ENCODE assay signal across 8 mouse cellular contexts in genomic region chr5:23251462-23252224, GRCm38 (mm10).
A peak's percentile ranks its signal among the peaks of the same experiment; 100 is the strongest.
DNase-seq lines count a peak whose midpoint lies in the region; ATAC-seq and TF ChIP-seq lines count a peak whose summit lies in the region.
"Had no signal": no experiment of that assay in that cellular context is flagged by ENCODE, and none has a peak within 500 bp of the region (broad histone marks: within the 10 kb centered on the region; RNA-seq: fewer than 3 reads in every experiment).

No protein-coding gene starts in this region.

- H3K4me1 ChIP-seq in embryonic facial prominence, embryonic 12.5 days, result no peaks in the 10 kb centered on the region
- H3K4me1 ChIP-seq in heart, postnatal 0 days (ENCODE audit: control insufficient read depth, insufficient read depth), result peaks cover 19% of the 10 kb centered on the region
- H3K4me1 ChIP-seq in midbrain, embryonic 11.5 days (ENCODE audit: control insufficient read depth, insufficient read depth, low read length), result no peaks in the 10 kb centered on the region
- H3K4me1 ChIP-seq: limb, embryonic 12.5 days had no signal

- WGBS in embryonic facial prominence, embryonic 12.5 days, result 33% methylated on average over 12 of the region's 12 CpGs
- 3% methylated on average over 12 of the region's 12 CpGs for WGBS in heart, postnatal 0 days
- WGBS in midbrain, embryonic 11.5 days, result 46% methylated on average over 12 of the region's 12 CpGs

- peak; percentile 69; the same call in 1 of the 2 replicates for ATAC-seq in embryonic facial prominence, embryonic 12.5 days (ENCODE audit: insufficient number of reproducible peaks, insufficient read depth, low FRiP score, low TSS enrichment)
- peak; percentile 87 for ATAC-seq in heart, postnatal 0 days (ENCODE audit: insufficient read depth, low read depth)
- ATAC-seq in midbrain, embryonic 11.5 days (ENCODE audit: low FRiP score), result no peak

- H3K4me3 ChIP-seq in embryonic facial prominence, embryonic 12.5 days, result no peak overlapping the region
- peak overlapping the region; percentile 31 for H3K4me3 ChIP-seq in heart, postnatal 0 days (ENCODE audit: low read depth, low read length)
- no peak overlapping the region for H3K4me3 ChIP-seq in midbrain, embryonic 11.5 days (ENCODE audit: low read depth, low read length)
- H3K4me3 ChIP-seq: limb, embryonic 12.5 days had no signal

- H3K27me3 ChIP-seq in embryonic facial prominence, embryonic 12.5 days, result no peaks in the 10 kb centered on the region
- H3K27me3 ChIP-seq in heart, postnatal 0 days (ENCODE audit: control insufficient read depth, insufficient read depth, low read length), result no peaks in the 10 kb centered on the region
- no peaks in the 10 kb centered on the region for H3K27me3 ChIP-seq in midbrain, embryonic 11.5 days (ENCODE audit: control insufficient read depth, insufficient read depth, low read length)
- H3K27me3 ChIP-seq: limb, embryonic 12.5 days had no signal

- H3K36me3 ChIP-seq in embryonic facial prominence, embryonic 12.5 days, result no peaks in the 10 kb centered on the region
- no peaks in the 10 kb centered on the region for H3K36me3 ChIP-seq in heart, postnatal 0 days (replicated peaks; ENCODE audit: control insufficient read depth, insufficient read depth, low read length)
- H3K36me3 ChIP-seq in midbrain, embryonic 11.5 days (ENCODE audit: control insufficient read depth, insufficient read depth, low read length), result no peaks in the 10 kb centered on the region
- H3K36me3 ChIP-seq: limb, embryonic 12.5 days had no signal

- no peak overlapping the region for H3K4me2 ChIP-seq in embryonic facial prominence, embryonic 12.5 days (replicated peaks)
- peak overlapping the region; percentile 56 for H3K4me2 ChIP-seq in heart, postnatal 0 days (ENCODE audit: low read depth, low read length)
- H3K4me2 ChIP-seq in midbrain, embryonic 11.5 days, result no peak overlapping the region
- H3K4me2 ChIP-seq: limb, embryonic 12.5 days had no signal

- no peaks in the 10 kb centered on the region for H3K9me3 ChIP-seq in embryonic facial prominence, embryonic 12.5 days
- no peaks in the 10 kb centered on the region for H3K9me3 ChIP-seq in heart, postnatal 0 days (replicated peaks; ENCODE audit: control insufficient read depth, low read length)
- no peaks in the 10 kb centered on the region for H3K9me3 ChIP-seq in midbrain, embryonic 11.5 days (ENCODE audit: control insufficient read depth, low read length)
- H3K9me3 ChIP-seq: limb, embryonic 12.5 days had no signal

- H3K27ac ChIP-seq in embryonic facial prominence, embryonic 12.5 days, result no peak overlapping the region
- H3K27ac ChIP-seq in heart, postnatal 0 days (ENCODE audit: low read depth), result peak overlapping the region; percentile 75
- H3K27ac ChIP-seq in midbrain, embryonic 11.5 days (ENCODE audit: low read depth, low read length), result no peak overlapping the region
- H3K27ac ChIP-seq: limb, embryonic 12.5 days had no signal

- TF ChIP-seq CTCF in heart, postnatal 0 days (IDR thresholded peaks at IDR 0.05; ENCODE audit: low read depth), result peak; percentile 78

- peak; percentile 91 for TF ChIP-seq EP300 in heart, postnatal 0 days (IDR thresholded peaks at IDR 0.05; ENCODE audit: low read depth)

- no peak overlapping the region for H3K9ac ChIP-seq in embryonic facial prominence, embryonic 12.5 days
- H3K9ac ChIP-seq in heart, postnatal 0 days (replicated peaks; ENCODE audit: low read depth, low read length), result peak overlapping the region; percentile 46
- H3K9ac ChIP-seq in midbrain, embryonic 11.5 days (ENCODE audit: low read length), result no peak overlapping the region
- H3K9ac ChIP-seq: limb, embryonic 12.5 days had no signal

- peak; percentile 33 to 46 for DNase-seq in CD8-positive naive resting alpha-beta T cell, adult 2 months (ENCODE audit: low read depth in 2 of 2, low spot score in 2 of 2)
- peak; percentile 40 for DNase-seq in T-cell, adult 2 months (ENCODE audit: low spot score)
- peak; percentile 84 for DNase-seq in heart, postnatal 0 days (ENCODE audit: low spot score)
- peak; percentile 24 to 60 for DNase-seq in layer of hippocampus, postnatal 25 days (ENCODE audit: extremely low spot score in 1 of 2, low spot score in 1 of 2)
- DNase-seq in midbrain, embryonic 11.5 days (ENCODE audit: low spot score, missing footprints), result peak; percentile 85
- peak; percentile 53 to 85 for DNase-seq in spleen, postnatal 4 days (ENCODE audit: low spot score in 2 of 2)
